Mouse (Mus musculus) bone marrow, adult 2 months (tissue): Measurements from ENCODE around the gene Uvrag.

Source experiments
- CTCF ChIP-seq: fragments of 200-500 bp; IDR thresholded peaks from 2 replicates; pipeline ENCODE4 v1.5.1; 2011; ENCODE audit warnings: low read length, control low read depth; ENCODE audit not compliant: control insufficient read depth, insufficient read depth
- POLR2A ChIP-seq: fragments of 200-500 bp; IDR thresholded peaks from 2 replicates; pipeline ENCODE4 v1.6.1; 2011; ENCODE audit warnings: low read depth, mild to moderate bottlenecking, control low read depth, low read length, borderline replicate concordance; ENCODE audit not compliant: control insufficient read depth

DNA sequence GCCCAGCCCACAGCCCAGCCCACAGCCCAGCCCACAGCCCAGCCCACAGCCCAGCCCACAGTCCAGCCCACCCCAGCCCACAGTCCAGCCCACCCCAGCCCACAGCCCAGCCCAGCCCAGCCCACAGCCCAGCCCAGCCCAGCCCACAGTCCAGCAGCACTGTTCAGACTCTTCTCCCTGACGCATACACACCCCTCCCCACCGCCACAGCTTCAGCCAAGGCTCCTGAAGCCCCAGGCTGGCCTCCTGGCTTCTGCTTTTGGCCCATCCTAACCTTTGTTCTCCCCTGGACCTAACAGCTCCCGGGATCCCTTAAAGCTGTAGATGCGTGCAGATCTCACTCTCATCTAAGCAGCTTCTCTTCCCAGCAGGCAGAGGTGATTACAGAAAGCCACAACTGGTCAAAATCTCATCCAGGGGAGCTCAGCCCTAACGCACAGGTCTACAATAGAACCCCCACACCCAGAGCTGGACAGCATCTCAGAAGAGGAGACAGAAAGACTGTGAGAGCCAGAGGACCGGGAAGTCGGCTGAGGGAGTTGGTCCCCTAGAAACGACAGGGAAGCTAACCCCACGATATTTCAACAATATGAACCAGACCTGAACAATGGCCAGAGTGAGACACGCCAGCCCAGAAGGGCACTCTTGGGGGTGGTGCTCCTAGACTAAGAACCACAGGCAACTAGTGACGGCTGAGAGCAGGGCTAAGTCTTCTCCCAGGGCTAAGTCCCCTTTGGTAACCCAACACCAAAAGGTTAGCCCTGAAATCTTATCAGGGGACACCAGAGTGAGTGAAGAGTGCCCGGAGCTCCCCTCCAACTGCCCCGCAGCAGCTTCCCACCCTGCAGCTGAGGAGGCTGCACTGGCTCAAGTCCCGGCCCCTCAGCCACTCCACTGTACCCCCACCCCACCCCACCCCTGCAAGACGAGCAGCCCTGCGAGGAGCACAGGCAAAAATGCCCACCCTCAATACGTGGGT, 14.7 kb upstream of the Uvrag start:
- TF ChIP-seq CTCF (no peak), POLR2A (no peak)
